Mouse (Mus musculus) neural tube, embryonic 11.5 days (tissue): ENCODE measurements around the gene Wdr89. TPM values are rescaled to one million over a fixed set of nuclear protein-coding genes. Genes with fewer than 3 reads are reported as not detected.

Experiments
- ATAC-seq: fragments of 200-750 bp; cut with Nextera tagmentation; 2 replicates; pipeline ENCODE4 v1.8.0; 2017; ENCODE audit warnings: moderate number of reproducible peaks, mild to moderate bottlenecking, moderate TSS enrichment, moderate library complexity; ENCODE audit not compliant: insufficient read depth, low FRiP score, low TSS enrichment
- DNase-seq: peaks from one replicate; pipeline ENCODE4 v3.0.0-alpha.2; 2015; ENCODE audit warnings: low spot score
- H3K27ac ChIP-seq: fragments of 300-500 bp; sonication (generic); 2 replicates; pipeline ENCODE4 v1.5.1; 2014; ENCODE audit warnings: low read depth, mild to moderate bottlenecking, low read length
- H3K27me3 ChIP-seq: fragments of 300-500 bp; sonication (generic); 2 replicates; pipeline ENCODE4 v1.6.1; 2014; ENCODE audit warnings: mild to moderate bottlenecking, low read length, mixed read lengths; ENCODE audit not compliant: control insufficient read depth, insufficient read depth
- H3K36me3 ChIP-seq: fragments of 300-500 bp; sonication (generic); 2 replicates; pipeline ENCODE4 v1.6.1; 2014; ENCODE audit warnings: mild to moderate bottlenecking, low read length, moderate library complexity, mixed read lengths; ENCODE audit not compliant: control insufficient read depth, insufficient read depth
- H3K4me1 ChIP-seq: fragments of 300-500 bp; sonication (generic); 2 replicates; pipeline ENCODE4 v1.6.1; 2014; ENCODE audit warnings: low read length, mixed read lengths; ENCODE audit not compliant: control insufficient read depth, insufficient read depth
- H3K4me2 ChIP-seq: fragments of 300-500 bp; sonication (generic); 2 replicates; pipeline ENCODE4 v1.6.1; 2014; ENCODE audit warnings: low read depth, mild to moderate bottlenecking, moderate library complexity
- H3K4me3 ChIP-seq: fragments of 300-500 bp; sonication (generic); 2 replicates; pipeline ENCODE4 v1.5.1; 2014; ENCODE audit warnings: low read depth, low read length
- H3K9ac ChIP-seq: fragments of 300-500 bp; sonication (generic); 2 replicates; pipeline ENCODE4 v1.6.1; 2014; ENCODE audit warnings: mild to moderate bottlenecking, low read length
- H3K9me3 ChIP-seq: fragments of 300-500 bp; sonication (generic); 2 replicates; pipeline ENCODE4 v1.6.1; 2016; ENCODE audit warnings: low read length; ENCODE audit not compliant: control insufficient read depth
- WGBS: fragments of 180-500 bp; shearing (Covaris S2); extraction: QIAGEN DNeasy Blood & Tissue Kit; methylation state at CpG from one replicate; pipeline ENCODE4 v1.1.7; 2014; 5-methylcytosine and 5-hydroxymethylcytosine counted together
- polyA plus RNA-seq: library from polyadenylated mRNA; unstranded; fragments of >200 nt; fragmentation: Nextera tagmentation; extraction: Ambion mirVana; gene quantifications from 2 replicates; pipeline ENCODE4 v1.2.1, GENCODE M21; 2014

Gene Wdr89
- polyA plus RNA-seq, 1 experiment from 2014 or later = 10.4 TPM

- Histone ChIP-seq H3K27me3 (no peaks in the 10 kb centered on the region), H3K36me3 (peaks cover 9% of the 10 kb centered on the region), H3K4me3 (no peak overlapping the region), H3K4me1 (peaks cover 4% of the 10 kb centered on the region; the same call in 1 of the 2 replicates), H3K4me2 (peak overlapping the region; percentile 62), H3K9me3 (no peaks in the 10 kb centered on the region), H3K27ac (no peak overlapping the region), H3K9ac (no peak overlapping the region)
- 79% methylated on average over 4 of the region's 4 CpGs for WGBS
- DNase-seq = no peak
- ATAC-seq = no peak
Observed at GRCm38 (mm10) chr12:75593817-75594216, 75.5 kb downstream of the Wdr89 start.

GRCm38 (mm10) chr12:75587501-75587900 lies 81.8 kb downstream of the Wdr89 start:
- H3K9ac ChIP-seq = no peak overlapping the region
- H3K27ac ChIP-seq = no peak overlapping the region
- H3K36me3 ChIP-seq = peaks cover 6% of the 10 kb centered on the region
- DNase-seq (no peak), ATAC-seq (no peak)
- H3K4me1 ChIP-seq = no peaks in the 10 kb centered on the region
- no peak overlapping the region for H3K4me3 ChIP-seq
- no peak overlapping the region for H3K4me2 ChIP-seq
- no peaks in the 10 kb centered on the region for H3K27me3 ChIP-seq
- H3K9me3 ChIP-seq = no peaks in the 10 kb centered on the region

GRCm38 (mm10) chr12:75583776-75584175 lies 85.6 kb downstream of the Wdr89 start:
- no peak for DNase-seq
- Histone ChIP-seq H3K4me3 (no peak overlapping the region), H3K27ac (no peak overlapping the region), H3K9ac (no peak overlapping the region), H3K27me3 (no peaks in the 10 kb centered on the region), H3K36me3 (no peaks in the 10 kb centered on the region; the same call in 1 of the 2 replicates), H3K4me2 (no peak overlapping the region), H3K9me3 (no peaks in the 10 kb centered on the region), H3K4me1 (no peaks in the 10 kb centered on the region)
- no peak for ATAC-seq
- 69% methylated on average over 3 of the region's 3 CpGs for WGBS

Other genes with a start within 250 kb of the Wdr89 start
- 21.6 and 22.5 TPM in 2 replicates for gene Ppp2r5e, start 73.3 kb downstream of the Wdr89 start, polyA plus RNA-seq
- gene Sgpp1, start 66.2 kb upstream of the Wdr89 start, polyA plus RNA-seq = 7.2 and 7.7 TPM in 2 replicates
- gene Syne2, start 148.6 kb upstream of the Wdr89 start, polyA plus RNA-seq = 61.4 and 63.3 TPM in 2 replicates